Mouse (Mus musculus): Measurements from ENCODE around the gene Arvcf. TPM values are rescaled to one million over a fixed set of nuclear protein-coding genes. Genes with fewer than 3 reads are reported as not detected.

Arvcf gene
- polyA plus RNA-seq, 1 experiment from 2014 or later: 18.4 TPM

- ATAC-seq: no peak
- Histone ChIP-seq H3K36me3 (ENCODE audit: control insufficient read depth, insufficient read depth, low read length) (no peaks in the 10 kb centered on the region; the same call in 1 of the 2 replicates), H3K4me2 (ENCODE audit: low read depth, low read length) (no peak overlapping the region), H3K4me3 (ENCODE audit: low read length) (no peak overlapping the region), H3K9ac (ENCODE audit: low read depth, low read length) (no peak overlapping the region), H3K27ac (ENCODE audit: low read length) (no peak overlapping the region), H3K27me3 (replicated peaks; ENCODE audit: control insufficient read depth, insufficient read depth, low read length) (no peaks in the 10 kb centered on the region), H3K4me1 (ENCODE audit: control insufficient read depth, insufficient read depth, low read length) (peaks cover 20% of the 10 kb centered on the region; the same call in 1 of the 2 replicates), H3K9me3 (ENCODE audit: control insufficient read depth, low read length) (no peaks in the 10 kb centered on the region)
- 75% methylated on average over 1 of the region's 1 CpGs for WGBS
Observed at GRCm38 (mm10) chr16:18419603-18420026, 71.6 kb downstream of the Arvcf start.

GRCm38 (mm10) chr16:18420571-18420970, 72.6 kb downstream of the Arvcf start:
- Histone ChIP-seq H3K27ac (ENCODE audit: low read length) (no peak overlapping the region), H3K9ac (ENCODE audit: low read depth, low read length) (no peak overlapping the region), H3K4me2 (ENCODE audit: low read depth, low read length) (no peak overlapping the region), H3K9me3 (ENCODE audit: control insufficient read depth, low read length) (no peaks in the 10 kb centered on the region), H3K4me3 (ENCODE audit: low read length) (no peak overlapping the region), H3K36me3 (ENCODE audit: control insufficient read depth, insufficient read depth, low read length) (no peaks in the 10 kb centered on the region; the same call in 1 of the 2 replicates), H3K4me1 (ENCODE audit: control insufficient read depth, insufficient read depth, low read length) (peaks cover 27% of the 10 kb centered on the region; the same call in 1 of the 2 replicates), H3K27me3 (replicated peaks; ENCODE audit: control insufficient read depth, insufficient read depth, low read length) (no peaks in the 10 kb centered on the region)
- no peak for ATAC-seq
- 77% methylated on average over 3 of the region's 3 CpGs for WGBS

- H3K4me2 ChIP-seq (ENCODE audit: low read depth, low read length): no peak overlapping the region
- ATAC-seq: no peak
- no peaks in the 10 kb centered on the region for H3K9me3 ChIP-seq (ENCODE audit: control insufficient read depth, low read length)
- no peak overlapping the region for H3K27ac ChIP-seq (ENCODE audit: low read length)
- H3K4me1 ChIP-seq (ENCODE audit: control insufficient read depth, insufficient read depth, low read length): peaks cover 27% of the 10 kb centered on the region; the same call in 1 of the 2 replicates
- no peak overlapping the region for H3K4me3 ChIP-seq (ENCODE audit: low read length)
- no peaks in the 10 kb centered on the region; the same call in 1 of the 2 replicates for H3K36me3 ChIP-seq (ENCODE audit: control insufficient read depth, insufficient read depth, low read length)
- H3K9ac ChIP-seq (ENCODE audit: low read depth, low read length): no peak overlapping the region
- H3K27me3 ChIP-seq (replicated peaks; ENCODE audit: control insufficient read depth, insufficient read depth, low read length): no peaks in the 10 kb centered on the region
- 82% methylated on average over 7 of the region's 7 CpGs for WGBS
Observed at GRCm38 (mm10) chr16:18423203-18423914, 75.4 kb downstream of the Arvcf start.

GRCm38 (mm10) chr16:18423915-18424265, 75.9 kb downstream of the Arvcf start:
- peaks cover 27% of the 10 kb centered on the region; the same call in 1 of the 2 replicates for H3K4me1 ChIP-seq (ENCODE audit: control insufficient read depth, insufficient read depth, low read length)
- H3K4me2 ChIP-seq (ENCODE audit: low read depth, low read length): no peak overlapping the region
- no peak overlapping the region for H3K9ac ChIP-seq (ENCODE audit: low read depth, low read length)
- no peaks in the 10 kb centered on the region; the same call in 1 of the 2 replicates for H3K36me3 ChIP-seq (ENCODE audit: control insufficient read depth, insufficient read depth, low read length)
- no peaks in the 10 kb centered on the region for H3K27me3 ChIP-seq (replicated peaks; ENCODE audit: control insufficient read depth, insufficient read depth, low read length)
- H3K4me3 ChIP-seq (ENCODE audit: low read length): no peak overlapping the region
- ATAC-seq: no peak
- no peaks in the 10 kb centered on the region for H3K9me3 ChIP-seq (ENCODE audit: control insufficient read depth, low read length)
- 82% methylated on average over 5 of the region's 5 CpGs for WGBS
- no peak overlapping the region for H3K27ac ChIP-seq (ENCODE audit: low read length)

GRCm38 (mm10) chr16:18424364-18425045, 76.5 kb downstream of the Arvcf start:
- no peak for ATAC-seq

GRCm38 (mm10) chr16:18425475-18426214, 77.7 kb downstream of the Arvcf start:
- peak; percentile 25 for ATAC-seq
- Histone ChIP-seq H3K4me2 (ENCODE audit: low read depth, low read length) (peak overlapping the region; percentile 74), H3K4me3 (ENCODE audit: low read length) (peak overlapping the region; percentile 61), H3K4me1 (ENCODE audit: control insufficient read depth, insufficient read depth, low read length) (peaks cover 30% of the 10 kb centered on the region; the same call in 1 of the 2 replicates), H3K27ac (ENCODE audit: low read length) (peak overlapping the region; percentile 34), H3K9ac (ENCODE audit: low read depth, low read length) (peak overlapping the region; percentile 80), H3K36me3 (ENCODE audit: control insufficient read depth, insufficient read depth, low read length) (no peaks in the 10 kb centered on the region; the same call in 1 of the 2 replicates), H3K9me3 (ENCODE audit: control insufficient read depth, low read length) (no peaks in the 10 kb centered on the region), H3K27me3 (replicated peaks; ENCODE audit: control insufficient read depth, insufficient read depth, low read length) (no peaks in the 10 kb centered on the region)
- WGBS: 13% methylated on average over 10 of the region's 10 CpGs

More at GRCm38 (mm10) chr16:18424364-18425045, 76.5 kb downstream of the Arvcf start:
- Histone ChIP-seq H3K4me1 (ENCODE audit: control insufficient read depth, insufficient read depth, low read length) (peaks cover 27% of the 10 kb centered on the region; the same call in 1 of the 2 replicates), H3K27me3 (replicated peaks; ENCODE audit: control insufficient read depth, insufficient read depth, low read length) (no peaks in the 10 kb centered on the region), H3K36me3 (ENCODE audit: control insufficient read depth, insufficient read depth, low read length) (no peaks in the 10 kb centered on the region; the same call in 1 of the 2 replicates), H3K27ac (ENCODE audit: low read length) (no peak overlapping the region), H3K9ac (ENCODE audit: low read depth, low read length) (no peak overlapping the region), H3K9me3 (ENCODE audit: control insufficient read depth, low read length) (no peaks in the 10 kb centered on the region), H3K4me3 (ENCODE audit: low read length) (no peak overlapping the region), H3K4me2 (ENCODE audit: low read depth, low read length) (peak overlapping the region; percentile 4; the same call in 1 of the 2 replicates)
- WGBS: 78% methylated on average over 11 of the region's 11 CpGs

GRCm38 (mm10) chr16:18426215-18426791, 78.3 kb downstream of the Arvcf start, which contains the start of gene Txnrd2:
Txnrd2 (plus strand) TSS chr16:18426384.
- peak within 1 kb of the TSS; percentile 80 for H3K9ac ChIP-seq (ENCODE audit: low read depth, low read length)
- under 1% methylated on average over 52 of the region's 52 CpGs for WGBS
- peaks cover 30% of the 10 kb centered on the region; the same call in 1 of the 2 replicates for H3K4me1 ChIP-seq (ENCODE audit: control insufficient read depth, insufficient read depth, low read length)
- peak; percentile 84 for ATAC-seq
- peak within 1 kb of the TSS; percentile 34 for H3K27ac ChIP-seq (ENCODE audit: low read length)
- H3K27me3 ChIP-seq (replicated peaks; ENCODE audit: control insufficient read depth, insufficient read depth, low read length): no peaks in the 10 kb centered on the region
- H3K36me3 ChIP-seq (ENCODE audit: control insufficient read depth, insufficient read depth, low read length): no peaks in the 10 kb centered on the region; the same call in 1 of the 2 replicates
- peak within 1 kb of the TSS; percentile 61 for H3K4me3 ChIP-seq (ENCODE audit: low read length)
- H3K4me2 ChIP-seq (ENCODE audit: low read depth, low read length): peak within 1 kb of the TSS; percentile 74
- no peaks in the 10 kb centered on the region for H3K9me3 ChIP-seq (ENCODE audit: control insufficient read depth, low read length)

- ATAC-seq: no peak
- Histone ChIP-seq H3K9me3 (ENCODE audit: control insufficient read depth, low read length) (no peaks in the 10 kb centered on the region), H3K9ac (ENCODE audit: low read depth, low read length) (peak within 1 kb of the TSS; percentile 80), H3K27ac (ENCODE audit: low read length) (peak within 1 kb of the TSS; percentile 34), H3K4me2 (ENCODE audit: low read depth, low read length) (peak within 1 kb of the TSS; percentile 74), H3K27me3 (replicated peaks; ENCODE audit: control insufficient read depth, insufficient read depth, low read length) (no peaks in the 10 kb centered on the region), H3K4me1 (ENCODE audit: control insufficient read depth, insufficient read depth, low read length) (peaks cover 30% of the 10 kb centered on the region; the same call in 1 of the 2 replicates), H3K36me3 (ENCODE audit: control insufficient read depth, insufficient read depth, low read length) (no peaks in the 10 kb centered on the region), H3K4me3 (ENCODE audit: low read length) (peak within 1 kb of the TSS; percentile 61)
- 52% methylated on average over 5 of the region's 5 CpGs for WGBS
Observed at GRCm38 (mm10) chr16:18426802-18427280, 78.9 kb downstream of the Arvcf start, which contains the start of gene Comt. Comt (minus strand) TSS chr16:18426852.
